Mouse (Mus musculus) c-Kit-positive CD71-positive TER-119-negative erythroid progenitor cells, embryonic 14.5 days (primary cell): ENCODE measurements around the gene Arid5a.

Experiments used
- DNase-seq: peaks from one replicate; pipeline ENCODE4 v3.0.0-alpha.2; 2013; ENCODE audit warnings: low read depth

The Arid5a gene

GRCm38 (mm10) chr1:36325900-36326321, 18.4 kb downstream of the Arid5a start:
- DNase-seq, result no peak

GRCm38 (mm10) chr1:36326815-36327214, 19.3 kb downstream of the Arid5a start:
- DNase-seq, result no peak

- DNase-seq, result no peak
These were observed 24.2 kb downstream of the Arid5a start for GRCm38 (mm10) chr1:36331743-36332142.

GRCm38 (mm10) chr1:36332955-36333887, 25.7 kb downstream of the Arid5a start:
- DNase-seq, result no peak

GRCm38 (mm10) chr1:36342547-36342946, 35.0 kb downstream of the Arid5a start:
- DNase-seq, result no peak

GRCm38 (mm10) chr1:36352351-36352750, 44.8 kb downstream of the Arid5a start:
- no peak for DNase-seq

GRCm38 (mm10) chr1:36356955-36357695, 49.6 kb downstream of the Arid5a start:
- DNase-seq, result no peak

GRCm38 (mm10) chr1:36367698-36368097, 60.2 kb downstream of the Arid5a start:
- no peak for DNase-seq

- DNase-seq, result no peak
These were observed 60.8 kb downstream of the Arid5a start for GRCm38 (mm10) chr1:36368112-36368968.

- peak; percentile 87 for DNase-seq
These were observed 61.6 kb downstream of the Arid5a start, which contains the start of gene Kansl3 for GRCm38 (mm10) chr1:36368969-36369645. TSS of gene Kansl3 (minus strand) at chr1:36369181.

- DNase-seq, result no peak
These were observed 63.4 kb downstream of the Arid5a start for GRCm38 (mm10) chr1:36370918-36371317.

- no peak for DNase-seq
These were observed 64.7 kb downstream of the Arid5a start, which contains the start of gene Fer1l5 for GRCm38 (mm10) chr1:36371934-36372845. TSS of gene Fer1l5 (plus strand) at chr1:36372291.
